Mouse (Mus musculus): ENCODE results near the gene Ddx42.

The Ddx42 gene

GRCm38 (mm10) chr11:106200756-106201155, 16.0 kb upstream of the Ddx42 start:
- in situ Hi-C loops (cut with MboI; ENCODE audit: unreplicated experiment in 2 of 2): no loop called here

DNA sequence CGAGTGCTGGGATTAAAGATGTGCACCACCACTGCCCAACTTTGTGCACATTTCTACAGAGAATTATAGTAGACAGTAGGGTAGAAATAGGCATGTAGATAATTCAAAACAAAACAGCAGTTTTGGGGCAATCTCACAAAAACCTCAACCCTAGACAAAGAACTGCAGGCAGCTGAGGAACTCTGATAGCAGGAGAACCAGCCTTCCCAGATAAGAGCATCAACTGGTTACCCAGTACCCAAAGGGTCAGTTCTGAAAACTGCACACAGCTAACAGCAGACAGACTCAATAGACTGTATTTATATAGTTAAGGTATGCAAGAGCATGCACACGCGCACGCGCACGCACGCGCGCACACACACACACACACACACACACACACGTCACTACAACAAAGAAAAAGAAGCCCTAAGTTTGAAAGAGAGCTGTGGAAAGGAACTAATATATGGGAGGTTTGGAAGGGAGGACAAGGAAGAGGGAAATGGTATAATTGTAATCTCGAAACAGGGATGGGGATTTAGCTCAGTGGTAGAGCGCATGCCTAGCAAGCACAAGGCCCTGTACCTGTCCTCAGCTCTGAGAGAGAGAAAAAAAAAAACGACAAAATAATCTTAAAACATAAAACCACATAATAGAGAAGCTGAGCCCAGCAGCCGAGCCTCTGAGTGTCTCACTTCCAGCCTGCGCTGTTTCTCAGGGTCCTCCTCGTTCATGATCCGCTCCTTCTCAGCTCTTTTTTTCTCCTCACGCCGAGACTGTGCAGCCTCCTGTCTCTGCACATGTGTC, 15.2 kb upstream of the Ddx42 start:
- in situ Hi-C loops (cut with MboI; ENCODE audit: unreplicated experiment in 2 of 2): no loop called here

GRCm38 (mm10) chr11:106202123-106202465, 14.6 kb upstream of the Ddx42 start, which contains the start of gene Strada:
Gene Strada (minus strand): TSS chr11:106202168.
- in situ Hi-C loops (cut with MboI; ENCODE audit: unreplicated experiment in 2 of 2): no loop called here

- in situ Hi-C loops (cut with MboI; ENCODE audit: unreplicated experiment in 2 of 2): no loop called here
Measured at GRCm38 (mm10) chr11:106212771-106213170, 4.0 kb upstream of the Ddx42 start.

- in situ Hi-C loops (cut with MboI; ENCODE audit: unreplicated experiment in 2 of 2): no loop called here
Measured at GRCm38 (mm10) chr11:106214856-106215255, 1.9 kb upstream of the Ddx42 start.

DNA sequence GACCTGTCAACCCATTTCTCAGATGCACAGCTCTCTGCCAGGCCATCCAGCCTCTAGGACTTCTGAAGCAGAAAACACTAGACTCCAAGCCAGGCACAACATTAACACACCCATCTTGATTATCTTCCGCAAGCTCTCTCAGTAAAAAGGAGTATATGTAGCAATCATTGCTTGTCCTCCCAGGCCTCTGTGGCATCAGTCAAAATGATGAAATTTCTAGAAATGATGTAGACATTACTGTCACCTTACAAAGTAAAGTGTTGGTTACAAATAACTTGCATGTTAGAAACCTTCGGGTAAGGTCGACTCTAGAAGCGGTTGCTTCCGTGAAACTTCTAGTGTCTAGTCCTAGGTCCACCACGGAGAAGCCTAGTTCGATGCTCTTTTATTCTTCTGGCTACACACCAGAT, 1.3 kb upstream of the Ddx42 start:
- in situ Hi-C loops (cut with MboI; ENCODE audit: unreplicated experiment in 2 of 2): no loop called here

DNA sequence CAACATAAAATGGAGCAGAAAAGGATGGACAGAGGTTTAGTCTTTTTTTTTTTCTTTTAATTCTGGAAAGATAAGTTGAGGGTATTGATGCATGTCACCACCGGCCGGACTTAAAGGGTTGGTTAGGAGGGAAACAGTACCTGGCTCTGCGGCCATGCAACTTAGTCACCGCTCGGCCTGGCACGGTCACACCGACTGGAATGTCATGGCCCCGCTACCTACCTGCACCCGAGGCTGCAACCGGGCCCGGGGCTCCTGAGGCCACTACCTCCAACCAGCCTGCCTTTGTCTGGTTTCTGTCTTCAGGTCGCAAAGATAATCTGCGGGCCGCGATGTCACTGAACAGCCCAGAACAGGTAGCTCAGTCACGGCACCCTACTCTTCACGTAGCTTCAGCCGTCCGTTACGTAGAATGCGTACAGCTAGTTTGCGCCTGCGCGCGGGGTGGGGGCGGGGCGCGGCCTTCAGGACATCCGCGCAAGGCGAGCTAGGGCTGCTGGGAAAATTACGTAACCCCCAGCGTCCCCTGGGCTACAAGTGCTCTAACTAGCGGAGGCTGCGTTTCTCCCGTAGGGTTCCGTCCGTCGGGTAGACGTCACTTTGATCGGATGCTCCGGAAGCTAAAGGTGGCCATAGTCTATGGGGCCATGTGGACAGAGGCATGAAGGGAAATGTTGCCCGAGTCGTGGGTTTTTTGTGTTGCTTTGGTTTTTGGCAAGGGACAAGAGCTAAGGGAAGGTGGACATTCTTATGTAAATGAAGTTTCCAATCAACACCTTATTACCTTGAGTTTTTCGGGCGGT, 598 bp upstream of the Ddx42 start, which contains the start of gene Ccdc47:
Gene Ccdc47, minus strand, starts transcription at position 418 of the 803 bp plus-strand sequence.
- in situ Hi-C loops (cut with MboI; ENCODE audit: unreplicated experiment in 2 of 2): no loop called here

DNA sequence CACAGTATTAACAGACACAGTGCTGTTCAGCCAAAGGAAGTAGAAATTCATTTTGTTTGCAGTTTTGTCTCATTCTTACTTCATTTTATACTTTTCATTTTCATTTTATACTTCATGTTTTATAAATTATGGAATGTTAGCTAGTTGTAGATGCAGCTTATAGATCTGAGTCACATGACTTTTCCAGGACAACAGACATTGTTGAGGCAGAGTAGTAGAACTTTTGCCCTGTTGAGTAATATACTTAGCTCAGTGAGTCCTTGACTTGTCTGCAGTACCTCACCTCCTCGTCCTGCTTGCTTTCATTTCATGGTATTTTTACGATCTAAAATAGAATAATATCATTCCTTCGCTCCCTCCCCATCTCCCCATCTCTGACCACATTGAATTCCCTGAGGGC, 3.9 kb downstream of the Ddx42 start:
- in situ Hi-C loops (cut with MboI; ENCODE audit: unreplicated experiment in 2 of 2): loop anchor here in 1 of 2 experiments (5.0 kb wide), 1 partner anchor 47 kb away; no protein-coding TSS in a partner anchor

- in situ Hi-C loops (cut with MboI; ENCODE audit: unreplicated experiment in 2 of 2): loop anchor here in 1 of 2 experiments (10.0 kb wide), 1 partner anchor 79 kb away; no protein-coding TSS in a partner anchor
Measured at GRCm38 (mm10) chr11:106233978-106234377, 17.3 kb downstream of the Ddx42 start.

DNA sequence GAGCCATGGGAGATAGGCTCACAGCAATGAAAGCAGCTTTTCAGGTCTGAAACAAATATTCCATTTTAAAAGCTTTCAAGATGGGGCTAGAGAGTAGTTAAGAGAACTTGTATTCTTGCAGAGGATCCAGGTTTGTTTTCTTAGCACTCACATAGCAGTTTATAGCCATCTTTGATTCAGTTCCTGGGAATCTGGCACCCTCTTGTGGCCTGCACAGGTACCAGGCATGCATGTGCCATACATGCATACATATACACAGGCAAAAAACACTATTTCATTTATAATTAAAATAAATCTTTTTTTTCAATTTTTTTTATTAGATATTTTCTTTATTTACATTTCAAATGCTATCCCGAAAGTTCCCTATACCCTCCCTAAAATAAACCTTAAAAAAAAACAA, 30.1 kb downstream of the Ddx42 start:
- in situ Hi-C loops (cut with MboI; ENCODE audit: unreplicated experiment in 2 of 2): loop anchor here in 1 of 2 experiments (5.0 to 10.0 kb wide), 2 partner anchors 80 to 92 kb away; no protein-coding TSS in a partner anchor

DNA sequence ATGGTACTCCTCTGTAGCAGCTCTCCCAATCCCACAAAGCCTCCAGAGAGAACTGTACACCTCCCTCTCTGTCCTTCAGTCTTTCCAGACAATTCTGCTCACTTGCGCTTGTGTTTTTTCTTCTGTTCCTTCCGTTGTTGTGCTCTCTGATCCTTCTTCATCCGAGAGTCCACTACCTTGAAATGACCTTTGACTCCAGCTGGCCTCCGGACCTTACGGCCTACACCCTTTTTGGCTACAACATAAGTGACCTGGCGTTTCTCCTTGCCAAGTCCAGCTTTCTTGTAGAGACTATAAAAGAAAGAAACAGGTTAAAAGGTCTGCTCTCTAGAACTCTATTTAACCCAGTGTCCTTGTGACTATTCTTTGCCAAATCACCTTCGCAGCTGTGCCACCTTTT, 32.6 kb downstream of the Ddx42 start:
- in situ Hi-C loops (cut with MboI; ENCODE audit: unreplicated experiment in 2 of 2): loop anchor here in 1 of 2 experiments (5.0 to 10.0 kb wide), 2 partner anchors 78 to 95 kb away; no protein-coding TSS in a partner anchor

DNA sequence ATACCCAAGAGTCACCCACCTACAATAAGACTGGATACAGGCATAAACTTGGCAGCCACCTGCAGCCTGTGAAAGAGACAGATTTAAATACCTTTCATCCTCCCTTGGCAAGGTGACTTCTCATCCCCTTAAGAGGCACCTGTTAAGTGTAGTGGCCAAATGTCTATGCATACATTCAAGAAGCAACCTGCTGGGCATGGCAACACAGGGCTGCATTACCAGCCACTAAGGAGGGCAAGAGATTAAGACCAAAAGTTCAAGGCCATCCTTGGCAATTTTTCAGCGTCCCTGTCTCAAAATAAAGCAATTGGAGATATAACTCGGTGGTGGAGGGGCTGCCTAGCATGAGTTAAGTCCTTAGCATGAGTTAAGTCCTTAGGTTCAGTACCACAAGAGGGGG, 38.0 kb downstream of the Ddx42 start:
- in situ Hi-C loops (cut with MboI; ENCODE audit: unreplicated experiment in 2 of 2): loop anchor here in 1 of 2 experiments (10.0 kb wide), 1 partner anchor 70 kb away; no protein-coding TSS in a partner anchor

DNA sequence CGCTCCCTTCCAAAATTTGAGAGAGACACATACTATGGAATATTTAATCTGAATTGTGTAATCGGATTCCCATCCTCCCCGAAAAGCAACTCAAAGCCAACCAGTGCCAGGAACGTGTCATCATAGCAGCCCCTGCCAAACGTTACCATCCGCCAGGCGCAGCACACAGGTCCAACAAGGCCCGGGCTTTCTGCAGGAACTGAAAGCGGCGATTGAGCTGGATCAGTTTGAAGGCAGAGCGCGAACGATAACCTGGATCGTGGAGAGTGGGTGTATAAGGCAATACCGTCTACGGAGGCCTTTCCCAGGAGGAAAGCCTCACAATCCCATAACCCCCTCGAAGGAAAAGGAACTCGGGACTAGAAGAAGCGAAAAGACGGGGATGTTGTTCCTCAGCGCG, 38.4 kb downstream of the Ddx42 start:
- in situ Hi-C loops (cut with MboI; ENCODE audit: unreplicated experiment in 2 of 2): loop anchor here in 1 of 2 experiments (10.0 kb wide), 1 partner anchor 70 kb away; no protein-coding TSS in a partner anchor

- in situ Hi-C loops (cut with MboI; ENCODE audit: unreplicated experiment in 2 of 2): loop anchor here in 1 of 2 experiments (10.0 kb wide), 1 partner anchor 69 kb away; no protein-coding TSS in a partner anchor
Measured at GRCm38 (mm10) chr11:106255685-106256451, 39.1 kb downstream of the Ddx42 start, which contains the start of the genes Ftsj3 and Psmc5. Gene Ftsj3 (minus strand): TSS chr11:106256079. Gene Psmc5 (plus strand): TSS chr11:106256154.

- in situ Hi-C loops (cut with MboI; ENCODE audit: unreplicated experiment in 2 of 2): loop anchor here in 1 of 2 experiments (10.0 kb wide), 1 partner anchor 68 kb away; no protein-coding TSS in a partner anchor
Measured at GRCm38 (mm10) chr11:106256775-106257174, 40.0 kb downstream of the Ddx42 start.

- in situ Hi-C loops (cut with MboI; ENCODE audit: unreplicated experiment in 2 of 2): no loop called here
Measured at GRCm38 (mm10) chr11:106260826-106261450, 44.2 kb downstream of the Ddx42 start.

DNA sequence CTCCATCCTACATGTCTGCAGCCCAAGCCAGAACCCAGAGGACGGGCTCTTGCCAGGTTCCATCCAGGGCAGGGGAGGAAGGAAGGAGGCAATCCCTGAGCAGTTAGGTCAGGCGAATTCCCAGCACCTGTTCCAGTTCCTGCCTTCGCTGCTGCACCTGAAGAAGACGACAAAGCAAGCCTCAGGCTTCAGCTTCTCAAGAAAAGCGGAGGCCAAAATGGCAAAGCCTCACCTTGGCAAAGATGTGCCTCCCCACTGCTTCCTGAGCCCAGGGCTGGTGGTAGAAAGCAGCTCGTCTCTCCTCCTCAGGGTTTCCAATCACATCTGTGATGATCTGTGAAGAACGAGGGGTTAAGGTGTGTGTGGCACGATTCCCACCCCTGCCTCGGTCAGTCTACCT, 47.2 kb downstream of the Ddx42 start:
- in situ Hi-C loops (cut with MboI; ENCODE audit: unreplicated experiment in 2 of 2): no loop called here

- in situ Hi-C loops (cut with MboI; ENCODE audit: unreplicated experiment in 2 of 2): loop anchor here in 1 of 2 experiments (5.0 kb wide), 1 partner anchor 43 kb away; no protein-coding TSS in a partner anchor
Measured at GRCm38 (mm10) chr11:106264988-106265387, 48.3 kb downstream of the Ddx42 start.

GRCm38 (mm10) chr11:106265570-106265969, 48.8 kb downstream of the Ddx42 start:
- in situ Hi-C loops (cut with MboI; ENCODE audit: unreplicated experiment in 2 of 2): loop anchor here in 1 of 2 experiments (5.0 kb wide), 1 partner anchor 43 kb away; no protein-coding TSS in a partner anchor

All from v-Abl transformed pro-B cells (cell line).